Mouse (Mus musculus) MEL (cell line): Measurements from ENCODE around the gene Rnf6.

Source experiments
- CTCF ChIP-seq, 3 experiments: IDR thresholded peaks in 2 of 3; conservative IDR thresholded peaks in 1 of 3; 2 replicates each; pipeline ENCODE4 v1.5.1; 2011 to 2012; ENCODE audit warnings: low read length in 3 of 3, low read depth in 2 of 3, mild to moderate bottlenecking in 2 of 3, improper control_type of control experiment in 1 of 3, inconsistent platforms in 1 of 3, mixed read lengths in 1 of 3, moderate library complexity in 1 of 3; ENCODE audit not compliant: control insufficient read depth in 1 of 3, insufficient read depth in 1 of 3, poor library complexity in 1 of 3, severe bottlenecking in 1 of 3
- E2F4 ChIP-seq: IDR thresholded peaks from 2 replicates; pipeline ENCODE4 v1.6.1; 2011; ENCODE audit warnings: low read depth, low read length, improper control_type of control experiment, borderline replicate concordance
- ELF1 ChIP-seq: IDR thresholded peaks from 2 replicates; pipeline ENCODE4 v1.6.1; 2014; ENCODE audit warnings: low read depth, mild to moderate bottlenecking, inconsistent platforms, low read length, improper control_type of control experiment, moderate library complexity
- MAFK ChIP-seq: IDR thresholded peaks from 2 replicates; pipeline ENCODE4 v1.6.1; 2011; ENCODE audit warnings: low read depth, mild to moderate bottlenecking, low read length, improper control_type of control experiment, borderline replicate concordance
- POLR2A ChIP-seq, 2 experiments: IDR thresholded peaks; 2 replicates each; pipeline ENCODE4 v1.6.1; 2011 to 2012; ENCODE audit warnings: low read length in 2 of 2, mild to moderate bottlenecking in 2 of 2, control low read depth in 1 of 2, improper control_type of control experiment in 1 of 2, low read depth in 1 of 2, moderate library complexity in 1 of 2; ENCODE audit not compliant: control insufficient read depth in 1 of 2, insufficient read depth in 1 of 2, poor library complexity in 1 of 2
- RAD21 ChIP-seq: IDR thresholded peaks from 2 replicates; pipeline ENCODE4 v1.6.1; 2011; ENCODE audit warnings: mild to moderate bottlenecking, low read depth, low read length, improper control_type of control experiment
- TAL1 ChIP-seq: IDR thresholded peaks from 2 replicates; pipeline ENCODE4 v1.6.1; 2012; ENCODE audit warnings: mild to moderate bottlenecking, inconsistent platforms, low read length, moderate library complexity, mixed read lengths
- TCF12 ChIP-seq: IDR thresholded peaks from 2 replicates; pipeline ENCODE4 v1.6.1; 2014; ENCODE audit warnings: low read depth, mild to moderate bottlenecking, inconsistent platforms, low read length, improper control_type of control experiment, moderate library complexity
- ZKSCAN1 ChIP-seq: IDR thresholded peaks from 2 replicates; pipeline ENCODE4 v1.6.1; 2012; ENCODE audit warnings: low read depth, mild to moderate bottlenecking, inconsistent platforms, low read length, improper control_type of control experiment, moderate library complexity

- TF ChIP-seq CTCF (IDR thresholded peaks at IDR 0.05 in 2 of 3, conservative IDR thresholded peaks at IDR 0.05 in 1 of 3; ENCODE audit: control insufficient read depth in 1 of 3, insufficient read depth in 1 of 3, low read depth in 2 of 3, low read length in 3 of 3, poor library complexity in 1 of 3, severe bottlenecking in 1 of 3) = no peak; a peak in 1 of 6 replicates
- TF ChIP-seq POLR2A (IDR thresholded peaks at IDR 0.05; ENCODE audit: control insufficient read depth in 1 of 2, insufficient read depth in 1 of 2, low read depth in 1 of 2, low read length in 2 of 2, poor library complexity in 1 of 2) = peak; percentile 61 to 85
- TF ChIP-seq ZKSCAN1 = 0 out of 2 replicates have a peak, but pooled peaks have one; percentile 23
- TF ChIP-seq E2F4 = 0 out of 2 replicates have a peak, but pooled peaks have one; percentile 47
- TF ChIP-seq ELF1 = peak; percentile 86
- TF ChIP-seq MAFK = 0 out of 2 replicates have a peak, but pooled peaks have one; percentile 11
- TF ChIP-seq TCF12 = peak; percentile 86
- no peak; the same call in 1 of the 2 replicates for TF ChIP-seq RAD21
- no peak for TF ChIP-seq TAL1
Measured at GRCm38 (mm10) chr5:146220879-146221714, at the start of gene Rnf6.
